Mouse (Mus musculus) liver, adult 2 months (tissue): Measurements from ENCODE around the gene Itga2b. TPM values are rescaled to one million over a fixed set of nuclear protein-coding genes. Genes with fewer than 3 reads are reported as not detected.
A peak's percentile ranks its signal among the peaks of the same experiment; 100 is the strongest.
"Not testable (repeated sequence)": the region's sequence is repeated elsewhere in the genome, so short reads cannot be mapped to it uniquely, and the experiment has no call there.

Experiments used
- DNase-seq: peaks from one replicate; pipeline ENCODE4 v3.0.0-alpha.2; 2011; ENCODE audit warnings: low read depth, low spot score; ENCODE audit errors: extremely low read depth
- H3K27ac ChIP-seq: fragments of 200-500 bp; replicated peaks from 2 replicates; pipeline ENCODE4 v1.5.1; 2012; ENCODE audit warnings: low read depth, mild to moderate bottlenecking, control low read depth, inconsistent platforms, low read length; ENCODE audit not compliant: insufficient read depth
- H3K27me3 ChIP-seq: fragments of 200-500 bp; 2 replicates; pipeline ENCODE4 v1.6.1; 2012; ENCODE audit warnings: mild to moderate bottlenecking, moderate library complexity, low read length, inconsistent platforms; ENCODE audit not compliant: control insufficient read depth, insufficient read depth
- H3K36me3 ChIP-seq: fragments of 200-500 bp; 2 replicates; pipeline ENCODE4 v1.6.1; 2012; ENCODE audit warnings: low read length, inconsistent platforms; ENCODE audit not compliant: control insufficient read depth, insufficient read depth
- H3K4me1 ChIP-seq: fragments of 200-500 bp; 2 replicates; pipeline ENCODE4 v1.6.1; 2011; ENCODE audit warnings: low read length; ENCODE audit not compliant: control insufficient read depth, insufficient read depth
- H3K4me3 ChIP-seq: fragments of 200-500 bp; 2 replicates; pipeline ENCODE4 v1.5.1; 2011; ENCODE audit warnings: low read depth, mild to moderate bottlenecking, control low read depth, low read length, moderate library complexity; ENCODE audit not compliant: insufficient read depth
- H3K79me2 ChIP-seq: fragments of 200-500 bp; 2 replicates; pipeline ENCODE4 v1.6.1; 2012; ENCODE audit warnings: inconsistent platforms, mild to moderate bottlenecking, low read length, moderate library complexity; ENCODE audit not compliant: control insufficient read depth, insufficient read depth
- H3K9ac ChIP-seq: fragments of 200-500 bp; 2 replicates; pipeline ENCODE4 v1.6.1; 2012; ENCODE audit warnings: low read depth, mild to moderate bottlenecking, control low read depth, inconsistent platforms, low read length
- CTCF ChIP-seq: fragments of 200-500 bp; IDR thresholded peaks from 2 replicates; pipeline ENCODE4 v1.5.1; 2011; ENCODE audit warnings: low read depth, low read length, control low read depth
- POLR2A ChIP-seq: fragments of 200-500 bp; IDR thresholded peaks from 2 replicates; pipeline ENCODE4 v1.6.1; 2011; ENCODE audit warnings: low read length, control low read depth; ENCODE audit not compliant: insufficient read depth; ENCODE audit errors: extremely low read depth
- WGBS: fragments of 180-500 bp; shearing (Covaris S2); methylation state at CpG from one replicate; pipeline ENCODE4 v1.1.7; 2018; 5-methylcytosine and 5-hydroxymethylcytosine counted together
- polyA plus RNA-seq: library from polyadenylated mRNA; depleted of rRNA; stranded (reverse); fragments of >200 nt; gene quantifications from 2 replicates; pipeline ENCODE4 v1.2.3, GENCODE M21; 2012
- total RNA-seq: library from RNA; depleted of rRNA; stranded (reverse); fragments of >200 nt; gene quantifications from 2 replicates; pipeline ENCODE4 v1.2.3, GENCODE M21; 2014

The Itga2b gene
- total and polyA plus RNA-seq, 2 experiments = 1.6 to 7.1 TPM

DNA sequence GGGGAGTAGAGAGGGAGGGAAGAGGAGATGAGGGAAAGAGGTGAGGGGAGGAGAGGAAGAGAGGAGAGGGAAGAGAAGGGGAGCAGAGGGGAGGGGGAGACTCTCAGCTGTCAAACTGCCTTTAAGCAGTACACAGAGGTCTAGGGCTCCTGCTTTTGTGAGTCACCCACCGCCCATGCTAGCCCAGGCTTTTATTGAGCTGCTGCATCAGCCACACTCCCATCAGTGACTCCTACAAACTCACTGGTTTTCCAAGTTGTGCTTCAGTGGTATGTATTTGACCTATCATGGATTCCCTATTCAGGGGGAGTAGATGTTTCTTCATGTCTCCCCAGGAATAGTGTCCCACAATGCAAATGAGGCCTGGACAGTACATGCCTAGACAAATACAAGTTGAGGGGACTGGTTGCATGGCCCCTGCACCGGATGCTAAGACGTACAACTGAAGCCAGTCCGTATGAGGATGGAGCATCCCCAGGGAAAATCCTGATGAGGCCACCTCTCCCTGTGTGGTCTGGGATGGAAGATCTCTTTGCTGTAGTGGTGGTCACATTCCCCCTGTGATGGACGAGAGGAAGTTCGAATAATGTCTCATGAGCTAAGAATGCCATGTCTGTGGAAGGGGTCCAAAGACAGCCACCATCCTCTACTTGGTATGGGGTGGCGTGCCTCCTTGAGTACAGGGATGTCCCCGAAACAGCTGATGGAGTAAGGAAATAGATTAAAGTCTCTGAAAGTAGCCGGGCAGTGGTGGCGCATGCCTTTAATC lies 54.7 kb downstream of the Itga2b start:
- 84% methylated on average over 10 of the region's 10 CpGs for WGBS
- TF ChIP-seq CTCF (no peak), POLR2A (no peak)
- no peaks in the 10 kb centered on the region for H3K36me3 ChIP-seq
- no peaks in the 10 kb centered on the region for H3K79me2 ChIP-seq
- H3K4me3 ChIP-seq = no peak overlapping the region
- H3K9ac ChIP-seq = no peak overlapping the region
- no peak for DNase-seq
- H3K27ac ChIP-seq = no peak overlapping the region
- peaks cover 8% of the 10 kb centered on the region for H3K4me1 ChIP-seq
- no peaks in the 10 kb centered on the region for H3K27me3 ChIP-seq

- no peaks in the 10 kb centered on the region for H3K27me3 ChIP-seq
Measured at GRCm38 (mm10) chr11:102413059-102413458, 56.9 kb downstream of the Itga2b start.

GRCm38 (mm10) chr11:102411704-102412103 lies 58.2 kb downstream of the Itga2b start:
- Histone ChIP-seq H3K4me3 (no peak overlapping the region), H3K9ac (peak overlapping the region; percentile 68), H3K4me1 (peaks cover 16% of the 10 kb centered on the region), H3K36me3 (no peaks in the 10 kb centered on the region), H3K27ac (peak overlapping the region; percentile 77), H3K79me2 (no peaks in the 10 kb centered on the region), H3K27me3 (no peaks in the 10 kb centered on the region)
- DNase-seq = peak; percentile 92
- WGBS = 2% methylated on average over 11 of the region's 11 CpGs
- TF ChIP-seq POLR2A (no peak), CTCF (peak; percentile 82)

More at GRCm38 (mm10) chr11:102413059-102413458, 56.9 kb downstream of the Itga2b start:
- Histone ChIP-seq H3K4me3 (no peak overlapping the region), H3K4me1 (peaks cover 16% of the 10 kb centered on the region), H3K27ac (no peak overlapping the region), H3K36me3 (no peaks in the 10 kb centered on the region), H3K79me2 (no peaks in the 10 kb centered on the region), H3K9ac (no peak overlapping the region)
- no peak for DNase-seq
- WGBS = 87% methylated on average over 8 of the region's 8 CpGs
- TF ChIP-seq POLR2A (no peak), CTCF (no peak)

DNA sequence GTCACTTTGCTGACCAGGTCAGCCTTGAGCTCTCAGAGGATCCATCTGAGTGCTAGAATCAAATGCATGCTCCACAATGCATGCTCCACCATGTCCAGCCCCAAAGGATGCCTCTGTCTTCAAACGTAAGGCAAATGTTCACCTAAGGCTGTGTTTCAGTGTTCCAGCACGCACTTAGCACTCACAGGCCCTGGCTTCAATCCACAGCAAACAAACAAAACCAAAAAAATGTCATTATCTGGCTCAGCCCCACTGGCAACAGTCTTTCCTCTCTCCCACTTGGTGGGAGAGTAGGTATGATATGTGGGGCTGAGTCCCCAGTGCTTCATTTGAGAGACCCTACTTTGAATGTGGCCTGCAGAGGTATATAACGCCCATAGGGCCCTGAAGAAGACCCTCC lies 58.9 kb downstream of the Itga2b start:
- Histone ChIP-seq H3K36me3 (no peaks in the 10 kb centered on the region), H3K27ac (peak overlapping the region; percentile 86), H3K4me3 (no peak overlapping the region), H3K27me3 (no peaks in the 10 kb centered on the region), H3K9ac (peak overlapping the region; percentile 68; the same call in 1 of the 2 replicates), H3K4me1 (peaks cover 16% of the 10 kb centered on the region), H3K79me2 (peaks cover 5% of the 10 kb centered on the region; the same call in 1 of the 2 replicates)
- peak; percentile 88 for DNase-seq
- no peak for TF ChIP-seq CTCF
- TF ChIP-seq POLR2A = no peak
- WGBS = 43% methylated on average over 3 of the region's 3 CpGs

DNA sequence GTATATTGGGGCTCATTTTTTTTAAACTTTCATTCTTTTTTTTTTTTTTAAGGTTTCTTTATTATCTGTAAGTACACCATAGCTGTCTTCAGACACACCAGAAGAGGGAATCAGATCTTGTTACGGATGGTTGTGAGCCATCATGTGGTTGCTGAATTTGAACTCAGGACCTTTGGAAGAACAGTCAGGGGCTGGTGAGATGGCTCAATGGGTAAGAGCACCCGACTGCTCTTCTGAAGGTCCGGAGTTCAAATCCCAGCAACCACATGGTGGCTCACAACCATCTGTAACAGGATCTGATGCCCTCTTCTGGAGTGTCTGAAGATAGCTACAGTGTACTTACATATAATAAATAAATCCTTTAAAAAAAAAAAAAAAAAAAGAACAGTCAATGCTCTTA lies 59.6 kb downstream of the Itga2b start:
- not testable (repeated sequence) for DNase-seq, H3K79me2 ChIP-seq, H3K27me3 ChIP-seq, H3K9ac ChIP-seq, H3K36me3 ChIP-seq, H3K4me3 ChIP-seq, H3K27ac ChIP-seq
- WGBS = 69% methylated on average over 3 of the region's 3 CpGs
- H3K4me1 ChIP-seq = peaks cover 16% of the 10 kb centered on the region

DNA sequence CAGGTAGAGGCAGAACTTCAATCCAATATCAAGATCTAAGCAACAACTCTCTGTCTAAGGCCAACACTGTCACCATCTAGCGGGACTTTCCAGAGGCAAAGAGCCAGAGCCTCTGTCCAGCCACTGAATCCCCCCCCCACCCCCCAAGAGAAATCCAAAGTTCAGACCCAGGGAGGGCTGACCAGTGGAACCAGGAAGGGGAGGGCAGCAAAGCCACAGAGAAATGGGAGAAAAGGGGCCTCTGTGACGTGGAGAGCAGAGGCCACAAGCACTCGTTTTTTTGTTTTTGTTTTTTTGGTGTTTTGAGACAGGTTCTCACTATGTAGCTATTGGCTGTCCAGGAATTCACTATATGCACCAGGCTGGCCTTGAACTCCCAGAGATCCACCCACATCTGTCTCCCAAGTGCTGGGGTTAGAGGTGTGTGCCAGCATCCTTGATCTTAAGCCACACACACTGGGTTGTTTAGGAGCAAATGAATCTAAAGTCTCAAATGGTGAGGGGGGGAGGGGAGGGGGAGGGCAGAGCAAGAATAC lies 60.1 kb downstream of the Itga2b start:
- H3K4me1 ChIP-seq = peaks cover 18% of the 10 kb centered on the region
- H3K79me2 ChIP-seq = peaks cover 7% of the 10 kb centered on the region; the same call in 1 of the 2 replicates
- H3K9ac ChIP-seq = peak overlapping the region; percentile 51
- 21% methylated on average over 3 of the region's 3 CpGs for WGBS
- no peak for TF ChIP-seq CTCF
- no peak for TF ChIP-seq POLR2A
- H3K27ac ChIP-seq = peak overlapping the region; percentile 88
- no peak overlapping the region for H3K4me3 ChIP-seq
- peak; percentile 63 for DNase-seq
- no peaks in the 10 kb centered on the region for H3K36me3 ChIP-seq
- no peaks in the 10 kb centered on the region for H3K27me3 ChIP-seq
